Mouse (Mus musculus) kidney, postnatal 14 days (tissue): ENCODE measurements at regions not wholly inside any gene's neighbourhood (a gene's known extent, or its start where the extent isn't known, plus 50 kb on each side); places are given as distances from the start of the nearest gene placed in this dataset.
"Not testable (repeated sequence)": the region's sequence is repeated elsewhere in the genome, so short reads cannot be mapped to it uniquely, and the experiment has no call there.

Experiments
- DNase-seq: peaks from one replicate; pipeline ENCODE4 v3.0.0; 2022; ENCODE audit warnings: mixed read lengths

- no peak for DNase-seq
These were observed 57.8 kb upstream of the Cry1 start for GRCm38 (mm10) chr10:85242701-85243100.

- no peak for DNase-seq
These were observed 58.7 kb upstream of the Cry1 start for GRCm38 (mm10) chr10:85243556-85243955.

GRCm38 (mm10) chr10:85265746-85266145 is 80.9 kb upstream of the Cry1 start:
- no peak for DNase-seq

- DNase-seq: no peak
These were observed 81.3 kb upstream of the Cry1 start for GRCm38 (mm10) chr10:85266148-85266547.

- DNase-seq: no peak
These were observed 81.9 kb upstream of the Cry1 start for GRCm38 (mm10) chr10:85266796-85267195.

GRCm38 (mm10) chr10:85270209-85270608 is 85.3 kb upstream of the Cry1 start:
- DNase-seq: no peak

GRCm38 (mm10) chr10:85276793-85277192 is 91.9 kb upstream of the Cry1 start:
- no peak for DNase-seq

GRCm38 (mm10) chr10:85291733-85292476 is 94.7 kb upstream of the Btbd11 start:
- no peak for DNase-seq

GRCm38 (mm10) chr10:85292477-85292855 is 94.1 kb upstream of the Btbd11 start:
- DNase-seq: no peak

- no peak for DNase-seq
These were observed 93.4 kb upstream of the Btbd11 start for GRCm38 (mm10) chr10:85293071-85293783.

GRCm38 (mm10) chr10:85295133-85295887 is 91.3 kb upstream of the Btbd11 start:
- DNase-seq: no peak

GRCm38 (mm10) chr10:85311781-85312180 is 74.8 kb upstream of the Btbd11 start:
- no peak for DNase-seq

GRCm38 (mm10) chr10:85313331-85313730 is 73.3 kb upstream of the Btbd11 start:
- not testable (repeated sequence) for DNase-seq

GRCm38 (mm10) chr10:85320971-85321370 is 65.6 kb upstream of the Btbd11 start:
- DNase-seq: peak; percentile 17

- no peak for DNase-seq
These were observed 64.3 kb upstream of the Btbd11 start for GRCm38 (mm10) chr10:85322280-85322679.

GRCm38 (mm10) chr10:85329382-85329781 is 57.2 kb upstream of the Btbd11 start:
- DNase-seq: no peak

GRCm38 (mm10) chr10:85330938-85331691 is 55.5 kb upstream of the Btbd11 start:
- peak; percentile 20 for DNase-seq
